Mouse (Mus musculus): Measurements from ENCODE around the gene Itpa. TPM values are rescaled to one million over a fixed set of nuclear protein-coding genes. Genes with fewer than 3 reads are reported as not detected.

Gene Itpa
- polyA plus RNA-seq, 1 experiment from 2014 or later = 66.5 TPM

Other genes starting within 250 kb of the Itpa start
- gene Vps16, start 243.3 kb upstream of the Itpa start, polyA plus RNA-seq (2015; fragmentation: Nextera tagmentation; extraction: Ambion mirVana) = 46.0 and 47.3 TPM in 2 replicates
- 3.5 and 3.8 TPM in 2 replicates for gene Pced1a, start 242.9 kb upstream of the Itpa start, polyA plus RNA-seq (2015; fragmentation: Nextera tagmentation; extraction: Ambion mirVana)
- 29.9 and 34.8 TPM in 2 replicates for gene Ptpra, start 217.3 kb upstream of the Itpa start, polyA plus RNA-seq (2015; fragmentation: Nextera tagmentation; extraction: Ambion mirVana)
- 65.7 and 68.3 TPM in 2 replicates for gene Mrps26, start 103.9 kb upstream of the Itpa start, polyA plus RNA-seq (2015; fragmentation: Nextera tagmentation; extraction: Ambion mirVana)
- gene Oxt, start 91.4 kb upstream of the Itpa start, polyA plus RNA-seq (2015; fragmentation: Nextera tagmentation; extraction: Ambion mirVana) = not detected in 2 replicates
- not detected in 2 replicates for gene Avp, start 85.1 kb upstream of the Itpa start, polyA plus RNA-seq (2015; fragmentation: Nextera tagmentation; extraction: Ambion mirVana)
- 12.0 and 16.8 TPM in 2 replicates for gene Fastkd5, start 37.6 kb upstream of the Itpa start, polyA plus RNA-seq (2015; fragmentation: Nextera tagmentation; extraction: Ambion mirVana)
- 6.2 and 6.5 TPM in 2 replicates for gene Ubox5, start 37.6 kb upstream of the Itpa start, polyA plus RNA-seq (2015; fragmentation: Nextera tagmentation; extraction: Ambion mirVana)
- gene Lzts3, start 24.8 kb upstream of the Itpa start, polyA plus RNA-seq (2015; fragmentation: Nextera tagmentation; extraction: Ambion mirVana) = 0.95 and 1.3 TPM in 2 replicates
- 41.7 and 43.6 TPM in 2 replicates for gene Ddrgk1, start 3.0 kb upstream of the Itpa start, polyA plus RNA-seq (2015; fragmentation: Nextera tagmentation; extraction: Ambion mirVana)
- gene Slc4a11, start 29.9 kb downstream of the Itpa start, polyA plus RNA-seq (2015; fragmentation: Nextera tagmentation; extraction: Ambion mirVana) = 0.07 and 0.14 TPM in 2 replicates
- 10.2 and 11.3 TPM in 2 replicates for gene 4930402H24Rik, start 238.8 kb downstream of the Itpa start, polyA plus RNA-seq (2015; fragmentation: Nextera tagmentation; extraction: Ambion mirVana)
- 1.5 and 2.1 TPM in 2 replicates for gene Atrn, start 238.9 kb downstream of the Itpa start, polyA plus RNA-seq (2015; fragmentation: Nextera tagmentation; extraction: Ambion mirVana)

Measured in liver, embryonic 13.5 days (tissue).